Mouse (Mus musculus) embryonic facial prominence, embryonic 12.5 days (tissue): ENCODE results near the gene Tenm2. TPM values are rescaled to one million over a fixed set of nuclear protein-coding genes. Genes with fewer than 3 reads are reported as not detected.

ENCODE experiments used
- ATAC-seq: fragments of 200-750 bp; cut with Nextera tagmentation; 2 replicates; pipeline ENCODE4 v1.8.0; 2017; ENCODE audit not compliant: insufficient number of reproducible peaks, insufficient read depth, low FRiP score, low TSS enrichment
- H3K27ac ChIP-seq: fragments of 300-500 bp; sonication (generic); 2 replicates; pipeline ENCODE4 v1.5.1; 2016; ENCODE audit warnings: mild to moderate bottlenecking
- H3K27me3 ChIP-seq: fragments of 300-500 bp; sonication (generic); 2 replicates; pipeline ENCODE4 v1.6.1; 2016; ENCODE audit warnings: mild to moderate bottlenecking, moderate library complexity
- H3K36me3 ChIP-seq: fragments of 300-500 bp; sonication (generic); 2 replicates; pipeline ENCODE4 v1.6.1; 2016; ENCODE audit warnings: mild to moderate bottlenecking
- H3K4me1 ChIP-seq: fragments of 300-500 bp; sonication (generic); 2 replicates; pipeline ENCODE4 v1.6.1; 2016
- H3K4me2 ChIP-seq: fragments of 300-500 bp; sonication (generic); replicated peaks from 2 replicates; pipeline ENCODE4 v1.6.1; 2016; ENCODE audit warnings: mild to moderate bottlenecking, moderate library complexity
- H3K4me3 ChIP-seq: fragments of 300-500 bp; sonication (generic); 2 replicates; pipeline ENCODE4 v1.5.1; 2016; ENCODE audit warnings: mild to moderate bottlenecking
- H3K9ac ChIP-seq: fragments of 300-500 bp; sonication (generic); 2 replicates; pipeline ENCODE4 v1.6.1; 2016; ENCODE audit warnings: mild to moderate bottlenecking, moderate library complexity
- H3K9me3 ChIP-seq: fragments of 300-500 bp; sonication (generic); 2 replicates; pipeline ENCODE4 v1.6.1; 2016; ENCODE audit warnings: mild to moderate bottlenecking, moderate library complexity
- WGBS: fragments of 180-500 bp; shearing (Covaris S2); methylation state at CpG from one replicate; pipeline ENCODE4 v1.1.7; 2016; 5-methylcytosine and 5-hydroxymethylcytosine counted together
- polyA plus RNA-seq: library from polyadenylated mRNA; unstranded; fragments of >200 nt; fragmentation: Nextera tagmentation; extraction: Ambion mirVana; gene quantifications from 2 replicates; pipeline ENCODE4 v1.2.1, GENCODE M21; 2016

Gene Tenm2
- polyA plus RNA-seq, 1 experiment from 2014 or later, result 3.4 TPM

- 83% methylated on average over 2 of the region's 2 CpGs for WGBS
- Histone ChIP-seq H3K4me3 (no peak overlapping the region), H3K36me3 (no peaks in the 10 kb centered on the region), H3K27ac (no peak overlapping the region), H3K27me3 (no peaks in the 10 kb centered on the region), H3K9ac (no peak overlapping the region), H3K4me1 (0 out of 2 replicates have a peak, but pooled peaks cover 8% of the 10 kb centered on the region), H3K4me2 (no peak overlapping the region), H3K9me3 (no peaks in the 10 kb centered on the region)
- no peak for ATAC-seq
Observed at GRCm38 (mm10) chr11:36446351-36446750, 789.4 kb downstream of the Tenm2 start.

GRCm38 (mm10) chr11:36443821-36444220 lies 791.9 kb downstream of the Tenm2 start:
- no peak overlapping the region for H3K4me2 ChIP-seq

GRCm38 (mm10) chr11:36441801-36442200 lies 794.0 kb downstream of the Tenm2 start:
- no peak overlapping the region for H3K27ac ChIP-seq
- 11% methylated on average over 6 of the region's 6 CpGs for WGBS
- H3K27me3 ChIP-seq, result no peaks in the 10 kb centered on the region
- no peak overlapping the region for H3K4me3 ChIP-seq
- 0 out of 2 replicates have a peak, but pooled peaks cover 8% of the 10 kb centered on the region for H3K4me1 ChIP-seq
- ATAC-seq, result no peak
- no peak overlapping the region for H3K4me2 ChIP-seq
- no peak overlapping the region for H3K9ac ChIP-seq
- no peaks in the 10 kb centered on the region for H3K36me3 ChIP-seq
- no peaks in the 10 kb centered on the region for H3K9me3 ChIP-seq

More at GRCm38 (mm10) chr11:36443821-36444220, 791.9 kb downstream of the Tenm2 start:
- Histone ChIP-seq H3K4me3 (no peak overlapping the region), H3K4me1 (0 out of 2 replicates have a peak, but pooled peaks cover 8% of the 10 kb centered on the region), H3K9me3 (no peaks in the 10 kb centered on the region), H3K36me3 (no peaks in the 10 kb centered on the region), H3K27ac (no peak overlapping the region), H3K9ac (no peak overlapping the region), H3K27me3 (no peaks in the 10 kb centered on the region)
- ATAC-seq, result no peak
- 92% methylated on average over 7 of the region's 7 CpGs for WGBS

- 0 out of 2 replicates have a peak, but pooled peaks cover 5% of the 10 kb centered on the region for H3K4me1 ChIP-seq
- H3K4me3 ChIP-seq, result no peak overlapping the region
- no peaks in the 10 kb centered on the region for H3K36me3 ChIP-seq
- H3K27ac ChIP-seq, result no peak overlapping the region
- no peak for ATAC-seq
- H3K4me2 ChIP-seq, result no peak overlapping the region
- WGBS, result 54% methylated on average over 8 of the region's 8 CpGs
- no peaks in the 10 kb centered on the region for H3K27me3 ChIP-seq
- H3K9ac ChIP-seq, result no peak overlapping the region
- no peaks in the 10 kb centered on the region for H3K9me3 ChIP-seq
Observed at GRCm38 (mm10) chr11:36436251-36436650, 799.5 kb downstream of the Tenm2 start.

- no peak overlapping the region for H3K9ac ChIP-seq
- H3K27me3 ChIP-seq, result no peaks in the 10 kb centered on the region
- ATAC-seq, result no peak
- H3K4me3 ChIP-seq, result no peak overlapping the region
- H3K4me2 ChIP-seq, result no peak overlapping the region
- no peak overlapping the region for H3K27ac ChIP-seq
- H3K4me1 ChIP-seq, result peaks cover 9% of the 10 kb centered on the region; the same call in 1 of the 2 replicates
- H3K36me3 ChIP-seq, result no peaks in the 10 kb centered on the region
- no peaks in the 10 kb centered on the region for H3K9me3 ChIP-seq
- WGBS, result 80% methylated on average over 5 of the region's 5 CpGs
Observed at GRCm38 (mm10) chr11:36428947-36429346, 806.8 kb downstream of the Tenm2 start.

- WGBS, result 67% methylated on average over 3 of the region's 3 CpGs
- Histone ChIP-seq H3K27me3 (no peaks in the 10 kb centered on the region; the same call in 1 of the 2 replicates), H3K27ac (no peak overlapping the region), H3K4me3 (no peak overlapping the region), H3K9me3 (no peaks in the 10 kb centered on the region), H3K4me2 (no peak overlapping the region), H3K36me3 (no peaks in the 10 kb centered on the region), H3K9ac (no peak overlapping the region), H3K4me1 (peaks cover 4% of the 10 kb centered on the region; the same call in 1 of the 2 replicates)
- ATAC-seq, result no peak
Observed at GRCm38 (mm10) chr11:36424959-36425358, 810.8 kb downstream of the Tenm2 start.

- Histone ChIP-seq H3K4me3 (no peak overlapping the region), H3K27me3 (no peaks in the 10 kb centered on the region; the same call in 1 of the 2 replicates), H3K9ac (no peak overlapping the region), H3K9me3 (no peaks in the 10 kb centered on the region), H3K4me2 (no peak overlapping the region), H3K36me3 (no peaks in the 10 kb centered on the region), H3K27ac (no peak overlapping the region), H3K4me1 (no peaks in the 10 kb centered on the region)
- ATAC-seq, result no peak
- 83% methylated on average over 7 of the region's 7 CpGs for WGBS
Observed at GRCm38 (mm10) chr11:36420047-36420446, 815.7 kb downstream of the Tenm2 start.

- no peak overlapping the region for H3K27ac ChIP-seq
- H3K36me3 ChIP-seq, result no peaks in the 10 kb centered on the region
- no peak overlapping the region for H3K9ac ChIP-seq
- H3K4me3 ChIP-seq, result no peak overlapping the region
- no peak overlapping the region for H3K4me2 ChIP-seq
- no peaks in the 10 kb centered on the region for H3K4me1 ChIP-seq
- H3K27me3 ChIP-seq, result no peaks in the 10 kb centered on the region
- ATAC-seq, result no peak
- WGBS, result 78% methylated on average over 7 of the region's 7 CpGs
- H3K9me3 ChIP-seq, result no peaks in the 10 kb centered on the region
Observed at GRCm38 (mm10) chr11:36415244-36415643, 820.5 kb downstream of the Tenm2 start.

- H3K9ac ChIP-seq, result no peak overlapping the region
- WGBS, result 45% methylated on average over 13 of the region's 13 CpGs
- no peaks in the 10 kb centered on the region for H3K27me3 ChIP-seq
- H3K36me3 ChIP-seq, result no peaks in the 10 kb centered on the region
- no peak overlapping the region for H3K27ac ChIP-seq
- H3K4me2 ChIP-seq, result no peak overlapping the region
- ATAC-seq, result no peak
- no peaks in the 10 kb centered on the region for H3K9me3 ChIP-seq
- H3K4me3 ChIP-seq, result no peak overlapping the region
- H3K4me1 ChIP-seq, result no peaks in the 10 kb centered on the region
Observed at GRCm38 (mm10) chr11:36410881-36411280, 824.9 kb downstream of the Tenm2 start.

- no peaks in the 10 kb centered on the region for H3K27me3 ChIP-seq
- no peak overlapping the region for H3K9ac ChIP-seq
- WGBS, result 48% methylated on average over 12 of the region's 12 CpGs
- no peaks in the 10 kb centered on the region for H3K4me1 ChIP-seq
- H3K27ac ChIP-seq, result no peak overlapping the region
- H3K9me3 ChIP-seq, result no peaks in the 10 kb centered on the region
- ATAC-seq, result no peak
- H3K36me3 ChIP-seq, result no peaks in the 10 kb centered on the region
- no peak overlapping the region for H3K4me3 ChIP-seq
- no peak overlapping the region for H3K4me2 ChIP-seq
Observed at GRCm38 (mm10) chr11:36395803-36396710, 839.7 kb downstream of the Tenm2 start.

GRCm38 (mm10) chr11:36384696-36385095 lies 851.1 kb downstream of the Tenm2 start:
- Histone ChIP-seq H3K36me3 (no peaks in the 10 kb centered on the region), H3K9me3 (no peaks in the 10 kb centered on the region), H3K4me1 (no peaks in the 10 kb centered on the region), H3K4me3 (no peak overlapping the region), H3K27me3 (no peaks in the 10 kb centered on the region), H3K27ac (no peak overlapping the region), H3K4me2 (no peak overlapping the region), H3K9ac (no peak overlapping the region)
- no peak for ATAC-seq
- 89% methylated on average over 5 of the region's 5 CpGs for WGBS

GRCm38 (mm10) chr11:36371814-36372213 lies 864.0 kb downstream of the Tenm2 start:
- no peaks in the 10 kb centered on the region for H3K4me1 ChIP-seq
- no peaks in the 10 kb centered on the region for H3K36me3 ChIP-seq
- H3K27me3 ChIP-seq, result no peaks in the 10 kb centered on the region
- H3K4me2 ChIP-seq, result no peak overlapping the region
- no peak for ATAC-seq
- H3K4me3 ChIP-seq, result no peak overlapping the region
- 90% methylated on average over 7 of the region's 7 CpGs for WGBS
- no peaks in the 10 kb centered on the region for H3K9me3 ChIP-seq
- no peak overlapping the region for H3K9ac ChIP-seq
- no peak overlapping the region for H3K27ac ChIP-seq
